Mouse (Mus musculus): ENCODE results near the gene Myo16. TPM values are rescaled to one million over a fixed set of nuclear protein-coding genes. Genes with fewer than 3 reads are reported as not detected.

Gene Myo16
- total RNA-seq, 2 experiments from 2014 or later, result not detected

DNA sequence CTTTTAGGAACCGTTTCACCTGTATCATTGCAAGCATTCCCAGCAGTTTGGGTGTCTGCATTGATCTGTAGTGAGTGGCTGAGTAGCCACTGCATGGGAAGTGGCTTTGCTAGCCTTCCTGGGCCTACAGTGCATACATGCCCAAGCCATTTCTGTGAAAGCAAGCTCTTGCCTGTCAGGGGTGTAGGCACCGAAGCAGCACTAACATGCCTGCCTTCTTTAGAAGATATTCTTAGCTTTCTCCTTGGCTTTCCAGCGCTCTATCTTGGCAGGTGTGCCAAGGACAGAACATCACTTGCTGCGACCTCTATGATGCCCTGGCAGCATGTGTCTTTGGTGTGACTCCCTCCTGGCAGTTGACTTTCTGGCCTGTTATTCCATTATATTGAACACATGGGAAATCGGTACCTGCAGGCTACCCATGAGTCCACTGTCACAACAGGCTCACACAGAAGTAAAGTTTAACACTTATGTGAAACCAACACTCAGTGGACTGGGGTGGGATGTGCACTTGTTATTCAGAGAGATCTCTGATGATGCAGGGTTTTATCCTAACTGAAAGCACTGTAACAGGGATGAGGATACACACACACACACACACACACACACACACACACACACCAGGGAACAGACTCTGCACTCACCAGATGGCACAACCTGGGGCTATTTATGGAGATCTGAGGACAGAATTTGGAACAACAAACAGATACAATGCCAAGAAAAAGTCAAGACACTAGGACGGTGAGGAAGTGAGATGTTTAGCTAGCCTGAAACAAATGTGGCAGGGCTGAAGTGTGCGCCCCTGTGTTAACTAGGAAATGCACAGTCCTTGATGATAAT is 21.4 kb downstream of the Myo16 start:
- ATAC-seq (replicated peaks; ENCODE audit: low FRiP score, poor library complexity, severe bottlenecking), result no peak

DNA sequence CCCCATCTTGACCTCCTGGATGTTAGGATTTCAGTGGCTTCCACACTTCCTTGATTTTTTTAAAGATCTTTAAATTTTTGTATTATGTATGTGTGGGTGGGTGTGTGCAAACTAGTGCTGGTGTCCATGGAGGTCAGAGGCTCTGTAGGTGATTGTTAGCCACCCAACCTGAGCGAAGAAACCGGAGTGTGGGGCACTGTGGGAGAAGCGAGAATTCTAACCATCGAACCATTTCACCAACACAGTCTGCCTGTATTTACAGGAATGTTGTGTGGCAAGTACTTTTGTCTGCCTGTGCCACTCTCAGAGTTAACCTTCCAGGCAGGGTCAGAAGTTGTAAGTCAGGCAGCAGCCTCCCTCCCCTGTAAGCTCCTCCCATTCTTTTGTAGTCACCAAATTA is 22.3 kb downstream of the Myo16 start:
- no peak for ATAC-seq (replicated peaks; ENCODE audit: low FRiP score, poor library complexity, severe bottlenecking)

DNA sequence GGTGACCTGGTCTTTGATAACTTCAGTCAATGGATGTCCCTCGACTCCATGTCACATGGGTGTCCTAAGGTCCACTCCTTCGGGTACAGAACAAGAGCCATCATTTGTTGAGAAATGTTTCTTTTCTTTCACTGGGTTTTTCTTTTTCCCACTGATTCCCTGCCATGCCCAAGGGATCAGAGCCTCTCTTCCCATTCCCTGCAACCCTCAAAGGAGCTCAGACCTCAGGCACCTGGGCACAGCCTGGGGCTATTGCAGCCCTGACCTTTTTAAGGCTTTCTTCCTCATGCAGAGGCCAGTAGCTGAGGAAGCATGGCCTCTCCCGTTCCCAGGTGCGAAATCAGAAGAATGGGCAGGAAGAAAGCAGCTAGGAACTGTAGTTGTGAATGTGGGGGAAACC is 23.4 kb downstream of the Myo16 start:
- no peak for ATAC-seq (replicated peaks; ENCODE audit: low FRiP score, poor library complexity, severe bottlenecking)

DNA sequence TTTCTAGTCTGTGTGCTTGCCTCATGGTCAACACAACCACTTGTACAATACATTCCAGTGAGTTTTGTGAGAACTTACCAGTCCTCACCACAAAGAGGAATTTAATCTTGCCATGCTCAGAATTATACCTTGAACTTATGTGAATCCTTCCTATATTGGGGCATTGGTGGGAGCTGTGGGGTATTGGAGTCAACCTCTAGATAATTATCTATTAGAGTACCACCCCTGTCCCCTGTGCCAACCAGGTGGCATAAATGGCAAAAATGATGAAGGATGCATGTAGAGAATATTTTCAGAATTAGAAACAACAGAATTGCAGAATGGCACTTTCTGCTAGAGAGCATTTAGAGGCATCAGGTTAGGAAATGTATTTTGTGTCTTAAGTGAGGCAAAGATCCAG is 25.3 kb downstream of the Myo16 start:
- ATAC-seq (replicated peaks; ENCODE audit: low FRiP score, poor library complexity, severe bottlenecking), result no peak

DNA sequence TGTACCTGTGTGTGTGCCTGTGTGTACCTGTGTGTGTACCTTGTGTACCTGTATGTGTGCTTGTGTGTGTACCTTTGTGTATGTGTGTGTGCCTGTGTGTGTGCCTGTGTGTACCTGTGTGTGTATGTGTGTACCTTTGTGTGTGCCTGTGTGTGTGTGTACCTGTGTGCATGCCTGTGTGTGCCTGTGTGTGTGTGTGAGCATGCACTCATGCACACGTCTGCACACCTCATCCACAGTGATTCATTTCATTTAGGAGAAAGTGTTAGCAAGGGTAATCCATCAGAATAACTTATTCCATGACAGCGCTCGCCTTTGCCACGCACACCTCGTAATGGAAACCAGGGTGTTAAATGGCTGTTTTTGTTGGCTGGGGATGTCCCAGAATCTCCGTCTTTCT is 36.9 kb downstream of the Myo16 start:
- ATAC-seq (replicated peaks; ENCODE audit: low FRiP score, poor library complexity, severe bottlenecking), result no peak

DNA sequence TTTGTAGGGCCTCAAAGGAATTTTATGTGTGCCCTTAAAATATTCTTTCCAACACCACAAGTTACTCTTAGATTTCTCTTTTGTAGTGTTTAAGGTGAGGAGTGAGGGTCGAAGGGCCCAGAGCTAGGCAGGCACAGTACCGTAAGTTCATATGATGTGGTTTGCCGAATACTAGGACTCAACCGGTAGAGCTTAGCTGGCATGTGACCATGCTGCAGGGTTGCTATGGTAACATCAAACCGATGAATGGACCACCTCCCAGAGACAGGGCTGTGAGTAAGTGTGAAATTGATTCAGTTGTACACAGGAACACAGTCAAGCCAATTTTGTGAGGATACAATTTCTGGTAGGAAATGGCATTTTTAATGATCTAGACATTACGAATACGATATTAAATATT is 44.5 kb downstream of the Myo16 start:
- ATAC-seq (replicated peaks; ENCODE audit: low FRiP score, poor library complexity, severe bottlenecking), result no peak

DNA sequence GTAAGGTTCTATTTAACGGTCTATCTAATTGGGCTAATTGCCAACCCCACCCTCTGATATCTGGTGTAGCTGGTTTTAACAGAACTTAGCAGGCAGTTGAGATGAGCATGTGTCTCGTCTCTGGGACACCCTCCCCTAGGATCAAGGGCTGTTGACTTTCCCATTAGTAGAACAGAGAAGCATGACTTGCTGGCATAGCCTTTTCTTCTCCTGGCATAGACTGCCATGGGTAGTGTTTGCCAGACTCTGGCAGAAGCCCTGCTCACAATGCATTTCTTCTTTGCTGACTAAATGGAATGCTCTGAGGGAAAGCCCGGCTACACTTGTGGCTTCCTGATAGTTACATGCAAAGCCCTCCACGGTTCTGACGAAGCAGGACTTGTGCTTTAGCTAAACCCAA is 45.6 kb downstream of the Myo16 start:
- ATAC-seq (replicated peaks; ENCODE audit: low FRiP score, poor library complexity, severe bottlenecking), result no peak

DNA sequence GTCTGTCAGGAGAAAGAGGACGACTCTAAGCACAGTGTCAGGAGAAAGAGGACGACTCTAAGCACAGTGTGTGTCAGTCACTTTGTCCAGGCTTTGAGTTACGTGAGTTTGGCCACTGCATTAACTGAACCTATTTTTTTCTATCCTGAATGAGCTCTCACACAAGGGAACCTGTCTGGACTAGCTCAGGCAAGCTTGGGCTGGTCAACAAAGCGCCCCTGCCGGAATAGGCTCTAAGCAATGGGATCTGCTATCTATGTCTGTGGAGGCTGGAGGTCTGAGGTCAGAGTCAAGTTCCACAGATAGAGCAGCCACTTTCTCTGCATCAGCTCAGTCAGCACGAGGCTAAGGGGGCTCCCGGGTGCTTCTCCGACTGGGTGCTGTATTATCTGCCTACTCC is 46.3 kb downstream of the Myo16 start:
- ATAC-seq (replicated peaks; ENCODE audit: low FRiP score, poor library complexity, severe bottlenecking), result no peak

DNA sequence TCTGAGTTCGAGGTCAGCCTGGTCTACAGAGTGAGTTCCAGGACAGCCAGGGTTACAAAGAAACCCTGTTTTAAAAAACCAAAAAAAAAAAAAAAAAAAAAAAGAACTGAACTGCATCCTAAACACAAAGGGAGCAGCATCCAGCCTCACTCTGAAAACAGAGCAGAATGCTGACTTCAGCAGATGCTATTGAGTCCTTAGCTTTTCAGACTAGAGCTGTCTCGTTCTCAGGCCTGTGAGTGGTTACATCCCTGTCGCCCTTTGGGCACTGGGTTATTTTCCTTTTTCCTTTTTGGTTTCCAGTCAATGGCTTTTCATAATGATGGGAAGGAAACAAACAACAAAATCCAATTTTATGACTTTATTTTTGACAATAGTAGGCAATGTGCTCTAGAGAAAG is 61.3 kb downstream of the Myo16 start:
- no peak for ATAC-seq (replicated peaks; ENCODE audit: low FRiP score, poor library complexity, severe bottlenecking)

DNA sequence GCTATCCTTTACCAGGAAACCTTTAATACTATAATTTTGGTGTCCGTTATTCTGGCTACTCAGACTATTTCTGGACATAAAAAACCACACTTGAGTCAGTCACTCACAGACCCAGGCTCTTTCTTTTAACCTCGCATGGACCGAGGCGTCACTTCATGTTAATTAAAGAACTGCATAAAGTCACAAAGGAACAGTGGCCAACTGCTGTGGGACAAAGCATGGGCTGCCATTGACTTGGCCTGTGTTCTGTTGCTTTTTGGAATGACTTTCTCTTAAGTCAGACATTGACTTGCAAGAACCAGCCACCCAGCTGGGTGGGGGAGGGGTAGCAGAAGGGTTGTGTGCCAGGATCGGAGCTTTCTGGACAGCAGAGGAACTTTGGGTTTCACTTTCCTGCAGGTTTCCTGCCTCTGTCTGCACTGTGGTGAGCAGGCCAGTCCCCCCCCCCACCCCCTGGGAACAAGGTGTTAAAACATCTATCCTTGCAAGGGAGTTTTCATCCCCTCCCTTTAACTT is 66.1 kb downstream of the Myo16 start:
- no peak for ATAC-seq (replicated peaks; ENCODE audit: low FRiP score, poor library complexity, severe bottlenecking)

DNA sequence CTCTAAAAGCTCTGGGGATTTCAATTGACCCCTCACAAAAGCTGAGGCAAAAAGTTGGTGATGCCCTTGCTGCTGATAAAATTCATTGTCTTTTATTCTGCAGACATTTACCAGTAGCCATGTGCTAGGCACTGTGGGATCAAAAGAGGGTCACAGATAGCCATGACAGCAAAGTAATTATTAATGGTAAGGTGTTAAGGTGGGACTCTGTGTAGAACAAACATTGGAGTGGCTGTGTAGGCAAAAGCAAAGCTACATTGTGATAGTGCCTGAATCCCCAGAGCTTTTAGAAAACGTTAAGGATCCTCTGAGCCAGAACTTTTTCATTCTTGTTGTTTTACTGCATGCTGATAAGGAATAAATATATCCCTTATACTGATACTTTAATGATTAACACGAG is 69.1 kb downstream of the Myo16 start:
- no peak for ATAC-seq (replicated peaks; ENCODE audit: low FRiP score, poor library complexity, severe bottlenecking)

DNA sequence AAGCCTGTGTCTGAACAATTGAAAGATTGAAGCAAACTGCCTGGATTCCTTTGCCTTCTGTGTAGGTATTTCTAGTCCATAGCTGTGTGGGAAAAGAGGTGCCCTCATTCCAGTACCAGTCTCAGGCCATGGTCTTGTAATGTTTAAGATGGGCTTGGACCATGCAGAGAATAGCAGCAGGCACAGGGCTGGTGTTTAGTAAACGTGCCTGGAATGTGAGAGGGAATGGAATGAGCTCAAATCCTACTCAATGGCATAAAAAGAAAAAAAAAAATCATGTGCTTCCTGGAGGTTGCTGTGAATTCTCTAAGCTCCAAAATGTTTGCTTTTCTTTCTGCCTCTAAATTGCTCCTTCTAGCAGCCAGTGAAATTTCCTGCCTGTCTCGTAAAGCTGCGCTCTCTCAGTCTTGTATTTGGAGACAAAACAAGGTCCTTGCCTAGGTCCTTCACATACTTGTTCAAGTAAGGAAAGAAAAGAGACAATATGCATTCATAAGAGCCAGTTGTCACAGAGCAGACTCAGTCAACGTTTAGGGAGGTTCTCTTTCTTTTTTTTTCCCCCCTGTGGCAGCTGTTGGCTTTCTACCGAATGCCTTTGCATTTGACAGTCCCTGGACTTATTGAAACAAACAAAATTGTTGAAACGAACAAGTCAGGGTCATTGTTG is 70.0 kb downstream of the Myo16 start:
- no peak for ATAC-seq (replicated peaks; ENCODE audit: low FRiP score, poor library complexity, severe bottlenecking)

DNA sequence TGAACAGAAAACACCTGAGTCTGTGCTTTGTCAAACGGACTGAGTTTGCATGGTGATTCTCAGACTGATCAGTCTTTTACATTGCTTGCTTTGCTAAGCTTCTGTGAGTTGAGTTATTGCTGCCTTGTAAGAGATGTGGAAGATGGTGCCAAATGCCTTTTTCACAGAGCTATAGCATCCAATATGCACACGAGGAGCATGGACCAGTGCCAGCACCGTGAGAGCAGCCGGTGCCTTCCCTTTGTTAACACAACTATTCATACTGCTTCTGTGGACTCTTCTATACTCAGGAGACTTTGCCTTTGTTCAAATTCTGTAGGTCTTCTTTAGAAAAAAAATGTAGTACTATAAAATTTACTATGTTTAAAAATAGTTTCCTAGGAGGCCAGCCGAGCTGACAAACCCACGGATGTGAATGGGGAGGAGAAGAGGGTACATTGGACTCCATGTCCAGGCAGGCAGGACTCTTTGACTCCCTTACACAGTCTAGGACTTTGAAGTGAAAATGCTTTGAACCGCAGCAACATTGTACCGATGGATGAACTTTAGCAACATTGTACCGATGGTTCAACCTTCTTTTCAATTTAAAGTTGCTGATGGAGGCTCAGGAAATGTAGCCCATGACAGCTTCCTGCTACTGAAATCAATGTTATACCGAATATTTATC is 70.7 kb downstream of the Myo16 start:
- no peak for ATAC-seq (replicated peaks; ENCODE audit: low FRiP score, poor library complexity, severe bottlenecking)

DNA sequence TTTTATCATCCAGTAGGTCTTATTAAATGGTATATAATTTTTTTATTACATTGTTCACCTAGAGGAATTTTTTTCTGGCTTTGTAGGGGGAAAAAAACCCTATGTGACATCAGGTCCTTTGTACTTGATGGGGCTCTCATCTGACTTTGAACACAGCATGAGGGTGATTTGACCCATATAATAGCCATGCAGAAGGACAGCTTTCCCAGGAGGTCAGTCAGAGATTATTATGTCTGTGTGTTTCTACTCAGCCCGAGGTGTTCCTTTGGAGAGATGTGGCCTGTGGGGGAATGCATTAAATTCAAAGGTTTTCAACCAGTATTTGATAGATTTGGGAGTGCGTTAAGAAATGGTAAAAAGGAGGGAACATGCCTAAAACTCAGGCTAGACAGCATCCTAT is 71.3 kb downstream of the Myo16 start:
- no peak for ATAC-seq (replicated peaks; ENCODE audit: low FRiP score, poor library complexity, severe bottlenecking)

DNA sequence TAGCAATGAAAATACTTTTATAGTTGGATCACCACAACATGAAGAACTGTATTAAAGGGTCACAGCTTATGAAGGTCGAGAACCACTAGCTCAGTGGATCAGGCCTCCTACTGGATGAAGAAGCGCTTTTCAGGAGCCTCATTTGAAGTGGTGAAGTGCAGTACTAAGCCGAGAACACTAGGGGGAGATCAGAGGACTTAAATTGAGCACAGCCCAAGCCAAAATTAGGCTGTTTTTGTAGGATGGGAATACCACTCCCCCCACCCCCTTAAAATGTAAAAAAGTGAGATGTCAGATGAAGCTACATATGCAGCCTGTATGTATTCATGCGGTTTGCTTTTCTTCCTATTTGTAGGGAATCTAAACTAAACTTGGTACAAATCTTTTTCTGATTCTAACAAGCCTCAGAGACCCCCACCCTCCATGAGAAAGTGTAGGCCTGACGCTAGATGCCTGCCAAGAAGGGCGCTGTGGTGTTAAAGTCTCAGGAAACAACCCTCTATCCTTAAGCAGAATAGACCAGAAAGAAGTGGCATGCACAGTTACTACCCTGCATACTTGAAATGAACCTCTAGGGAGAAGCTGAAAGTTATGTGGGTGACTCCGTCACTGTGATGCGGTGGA is 77.1 kb downstream of the Myo16 start:
- ATAC-seq (replicated peaks; ENCODE audit: low FRiP score, poor library complexity, severe bottlenecking), result no peak

DNA sequence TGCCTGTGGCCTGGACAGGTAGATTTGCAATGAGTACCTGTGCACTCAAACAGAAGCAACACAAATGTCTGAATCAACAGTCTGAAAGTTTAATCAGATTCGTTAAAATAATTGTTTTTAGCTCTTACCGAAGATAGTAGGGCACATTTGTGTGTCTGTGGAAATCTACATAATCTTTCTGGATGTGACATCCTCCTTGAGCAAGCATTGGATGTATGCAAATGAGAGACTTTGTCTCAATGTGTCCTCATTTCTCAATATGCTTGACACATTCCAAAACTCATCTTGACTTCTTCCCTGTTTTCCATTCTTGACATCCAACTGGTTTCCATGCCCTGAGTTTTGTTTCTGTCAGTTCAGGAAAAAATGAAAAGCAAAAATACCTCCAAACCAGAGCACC is 80.8 kb downstream of the Myo16 start:
- ATAC-seq (replicated peaks; ENCODE audit: low FRiP score, poor library complexity, severe bottlenecking), result no peak

DNA sequence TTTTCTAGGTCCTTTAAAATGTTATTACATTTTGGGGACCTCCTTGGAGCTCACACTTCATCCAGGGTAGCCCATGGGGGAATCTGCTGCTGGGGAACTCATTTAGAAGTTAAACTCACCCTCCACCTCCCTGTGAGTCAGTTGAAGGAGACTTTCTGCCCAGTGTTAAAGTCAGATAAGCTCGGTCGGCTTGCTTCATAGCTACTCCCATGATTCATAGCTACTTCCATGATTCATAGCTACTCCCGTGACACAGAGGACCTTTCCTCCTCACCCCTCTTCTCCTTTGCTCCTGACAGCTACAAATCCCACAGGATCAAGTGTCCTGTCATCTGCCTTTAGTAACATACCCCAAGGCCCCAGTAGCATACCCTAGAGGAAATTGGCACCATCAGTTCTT is 89.6 kb downstream of the Myo16 start:
- no peak for ATAC-seq (replicated peaks; ENCODE audit: low FRiP score, poor library complexity, severe bottlenecking)

DNA sequence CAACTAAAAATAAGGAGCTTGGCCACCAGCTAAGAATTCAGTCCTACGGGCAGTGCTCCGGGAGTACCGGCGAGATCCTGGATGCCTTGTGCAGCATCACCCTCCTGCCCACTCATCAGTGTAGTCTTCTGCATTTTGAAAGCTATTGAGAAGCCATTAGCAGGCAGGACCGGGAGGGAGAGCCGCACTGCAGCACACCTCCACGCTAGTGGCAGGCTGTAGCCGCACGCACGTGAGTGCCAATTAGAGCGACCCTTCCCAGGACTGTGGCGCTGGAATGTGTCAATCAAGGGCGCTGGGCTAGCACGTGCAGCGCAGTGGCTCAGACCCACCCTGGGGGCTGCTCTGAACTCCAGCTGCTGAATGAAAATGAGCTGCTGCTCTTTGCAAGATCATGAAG is 95.4 kb downstream of the Myo16 start:
- ATAC-seq (replicated peaks; ENCODE audit: low FRiP score, poor library complexity, severe bottlenecking), result no peak

DNA sequence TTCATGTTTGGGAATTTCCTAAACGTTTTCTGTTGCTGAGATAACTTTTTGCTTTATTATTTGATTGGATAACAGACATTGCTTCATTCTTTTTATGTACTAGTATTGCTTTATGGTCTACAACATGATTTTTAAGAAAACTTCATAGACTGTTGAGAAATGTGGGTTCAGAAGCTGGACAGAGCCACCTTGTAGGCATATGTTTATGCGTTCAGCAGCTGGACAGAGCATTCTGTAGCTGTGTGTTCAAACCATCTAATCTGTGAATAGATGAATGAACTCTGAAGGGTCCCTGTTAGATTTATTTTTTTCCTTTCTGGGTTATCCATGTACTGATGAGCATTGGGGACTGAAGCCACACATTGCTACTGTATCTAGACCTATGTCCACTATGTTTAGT is 102.0 kb downstream of the Myo16 start:
- ATAC-seq (replicated peaks; ENCODE audit: low FRiP score, poor library complexity, severe bottlenecking), result no peak

DNA sequence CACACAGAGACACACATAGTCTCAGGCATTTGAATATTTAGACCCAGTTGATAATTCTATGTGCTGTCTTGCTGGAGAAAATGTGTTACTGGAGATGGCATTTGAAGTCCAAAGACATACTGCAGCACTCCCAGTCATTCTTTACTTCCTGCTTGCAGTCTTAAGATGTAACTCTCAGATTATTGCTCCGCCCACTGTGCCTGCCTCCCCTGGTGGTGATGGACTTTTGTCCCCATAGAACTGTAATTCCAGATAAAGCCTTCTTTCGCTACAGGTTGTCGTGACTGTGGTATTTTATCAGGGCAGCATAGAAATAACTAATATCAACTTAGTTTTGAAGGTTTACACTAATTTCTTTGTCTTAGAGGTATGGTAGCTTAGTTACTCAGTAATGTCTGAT is 102.9 kb downstream of the Myo16 start:
- ATAC-seq (replicated peaks; ENCODE audit: low FRiP score, poor library complexity, severe bottlenecking), result no peak

Measured in erythroblast, adult 5-6 weeks (primary cell).